Mouse (Mus musculus) myocyte (in vitro differentiated cells): ENCODE results near the gene Setd3. TPM values are rescaled to one million over a fixed set of nuclear protein-coding genes. Genes with fewer than 3 reads are reported as not detected.

ENCODE experiments used
- H3K27me3 ChIP-seq: one replicate; pipeline ENCODE4 v1.6.1; 2011; ENCODE audit not compliant: control insufficient read depth, insufficient read depth, insufficient read length
- H3K36me3 ChIP-seq: one replicate; pipeline ENCODE4 v1.6.1; 2011; ENCODE audit not compliant: control insufficient read depth, insufficient read depth
- H3K4me2 ChIP-seq: one replicate; pipeline ENCODE4 v1.6.1; 2011; ENCODE audit warnings: low read depth, control low read depth
- H3K4me3 ChIP-seq: one replicate; pipeline ENCODE4 v1.5.1; 2011; ENCODE audit warnings: mild to moderate bottlenecking, control low read depth, moderate library complexity
- H3K79me2 ChIP-seq: one replicate; pipeline ENCODE4 v1.6.1; 2011; ENCODE audit not compliant: control insufficient read depth, insufficient read depth
- H3ac ChIP-seq: one replicate; pipeline ENCODE4 v1.6.1; 2011; ENCODE audit not compliant: control insufficient read depth, insufficient read length
- CEBPB ChIP-seq: IDR thresholded peaks from 2 replicates; pipeline ENCODE4 v1.6.1; 2011; ENCODE audit warnings: mild to moderate bottlenecking, moderate library complexity; ENCODE audit not compliant: poor library complexity, insufficient read depth, severe bottlenecking
- E2F4 ChIP-seq: IDR thresholded peaks from one replicate; pipeline ENCODE4 v1.6.1; 2011; ENCODE audit warnings: mild to moderate bottlenecking, control low read depth, moderate library complexity; ENCODE audit not compliant: insufficient read depth
- MAX ChIP-seq: IDR thresholded peaks from one replicate; pipeline ENCODE4 v1.6.1; 2011; ENCODE audit warnings: low read depth, mild to moderate bottlenecking, control low read depth
- MYOD1 ChIP-seq, 3 experiments: IDR thresholded peaks; one replicate each; pipeline ENCODE4 v1.6.1; 2011; ENCODE audit warnings: control low read depth in 2 of 3, low read depth in 2 of 3, mild to moderate bottlenecking in 2 of 3, moderate library complexity in 1 of 3; ENCODE audit not compliant: insufficient read length in 2 of 3, control insufficient read depth in 1 of 3
- MYOG ChIP-seq, 3 experiments: IDR thresholded peaks; one replicate each; pipeline ENCODE4 v1.6.1; 2011; ENCODE audit warnings: control low read depth in 2 of 3, low read depth in 2 of 3, mild to moderate bottlenecking in 2 of 3; ENCODE audit not compliant: insufficient read length in 2 of 3, control insufficient read depth in 1 of 3, insufficient read depth in 1 of 3
- POLR2A ChIP-seq: IDR thresholded peaks from one replicate; pipeline ENCODE4 v1.6.1; 2011; ENCODE audit warnings: low read depth, mild to moderate bottlenecking, control low read depth, moderate library complexity; ENCODE audit not compliant: insufficient read length
- POLR2AphosphoS2 ChIP-seq: IDR thresholded peaks from one replicate; pipeline ENCODE4 v1.6.1; 2011; ENCODE audit warnings: low read depth, control low read depth; ENCODE audit not compliant: insufficient read length
- REST ChIP-seq: IDR thresholded peaks from one replicate; pipeline ENCODE4 v1.6.1; 2011; ENCODE audit warnings: mild to moderate bottlenecking, control low read depth, moderate library complexity; ENCODE audit not compliant: insufficient read depth, insufficient read length
- SRF ChIP-seq: IDR thresholded peaks from one replicate; pipeline ENCODE4 v1.6.1; 2011; ENCODE audit warnings: low read depth; ENCODE audit not compliant: control insufficient read depth, insufficient read length
- TCF12 ChIP-seq: IDR thresholded peaks from one replicate; pipeline ENCODE4 v1.6.1; 2011; ENCODE audit warnings: mild to moderate bottlenecking, control low read depth; ENCODE audit not compliant: poor library complexity, insufficient read depth, severe bottlenecking
- TCF3 ChIP-seq: IDR thresholded peaks from one replicate; pipeline ENCODE4 v1.6.1; 2011; ENCODE audit warnings: low read depth, control low read depth; ENCODE audit not compliant: insufficient read length
- USF1 ChIP-seq: IDR thresholded peaks from one replicate; pipeline ENCODE4 v1.6.1; 2011; ENCODE audit warnings: low read depth, mild to moderate bottlenecking, control low read depth, moderate library complexity
- polyA plus RNA-seq: library from polyadenylated mRNA; unstranded; fragments of >200 nt; fragmentation: generic; extraction: Trizol; gene quantifications from one replicate; pipeline ENCODE4 v1.2.1, GENCODE M21; 2012; ENCODE audit warnings: missing spikeins

Setd3 gene
- polyA plus RNA-seq, 1 experiment = 54.0 TPM

DNA sequence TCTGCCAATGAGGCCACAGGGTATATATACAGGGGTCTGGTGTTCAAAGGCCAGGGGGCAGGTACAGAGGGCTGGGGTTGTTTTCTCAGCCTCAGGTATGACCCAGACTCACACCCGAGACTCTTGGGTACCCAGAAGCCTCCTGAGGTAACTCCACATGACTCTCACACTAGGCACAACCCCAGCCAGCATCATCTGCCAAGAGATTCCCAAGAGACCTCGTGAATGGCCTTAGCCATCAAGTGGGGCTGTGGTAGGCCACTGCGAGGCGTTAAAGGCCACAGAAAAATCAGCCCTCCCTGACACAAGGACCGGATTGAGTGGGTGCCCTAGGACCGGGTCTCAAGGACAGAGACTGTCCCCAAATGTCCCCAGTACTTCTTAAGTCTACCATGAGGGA lies 33.4 kb upstream of the Setd3 start:
- no peaks in the 10 kb centered on the region for H3K36me3 ChIP-seq
- H3ac ChIP-seq = no peak overlapping the region
- no peak overlapping the region for H3K4me3 ChIP-seq
- H3K27me3 ChIP-seq = no peaks in the 10 kb centered on the region
- H3K4me2 ChIP-seq = no peak overlapping the region
- TF ChIP-seq SRF (no peak), USF1 (no peak), TCF3 (no peak), REST (no peak), POLR2A (no peak), POLR2AphosphoS2 (no peak), MYOD1 (IDR thresholded peaks at IDR 0.05; ENCODE audit: control insufficient read depth in 1 of 3, insufficient read length in 2 of 3, low read depth in 2 of 3) (no peak), MAX (no peak), CEBPB (no peak), E2F4 (no peak), TCF12 (no peak), MYOG (IDR thresholded peaks at IDR 0.05; ENCODE audit: control insufficient read depth in 1 of 3, insufficient read depth in 1 of 3, insufficient read length in 2 of 3, low read depth in 2 of 3) (no peak)
- H3K79me2 ChIP-seq = no peaks in the 10 kb centered on the region

DNA sequence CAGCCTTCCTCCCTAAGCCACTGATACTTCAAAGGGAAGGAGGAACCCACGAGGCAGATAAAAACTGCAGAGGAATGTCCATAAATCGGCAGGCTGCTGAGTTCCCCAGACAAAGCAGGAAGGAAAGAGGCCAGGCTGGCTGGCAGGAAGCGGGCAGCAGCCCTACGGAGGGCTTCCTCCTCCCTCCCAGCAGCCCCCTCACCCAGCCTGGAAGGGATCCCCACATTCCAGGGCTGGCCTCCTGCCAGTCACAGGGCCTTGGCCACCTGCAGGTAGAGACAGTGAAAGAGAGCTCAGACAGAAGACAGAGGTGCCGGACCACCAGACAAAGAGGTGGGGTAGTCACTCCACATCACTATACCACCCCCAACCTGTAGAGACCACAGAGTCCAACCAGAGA lies 33.0 kb upstream of the Setd3 start:
- Histone ChIP-seq H3K27me3 (no peaks in the 10 kb centered on the region), H3K36me3 (no peaks in the 10 kb centered on the region), H3K4me3 (no peak overlapping the region), H3K79me2 (no peaks in the 10 kb centered on the region), H3ac (no peak overlapping the region), H3K4me2 (no peak overlapping the region)
- TF ChIP-seq SRF (no peak), REST (no peak), USF1 (no peak)

DNA sequence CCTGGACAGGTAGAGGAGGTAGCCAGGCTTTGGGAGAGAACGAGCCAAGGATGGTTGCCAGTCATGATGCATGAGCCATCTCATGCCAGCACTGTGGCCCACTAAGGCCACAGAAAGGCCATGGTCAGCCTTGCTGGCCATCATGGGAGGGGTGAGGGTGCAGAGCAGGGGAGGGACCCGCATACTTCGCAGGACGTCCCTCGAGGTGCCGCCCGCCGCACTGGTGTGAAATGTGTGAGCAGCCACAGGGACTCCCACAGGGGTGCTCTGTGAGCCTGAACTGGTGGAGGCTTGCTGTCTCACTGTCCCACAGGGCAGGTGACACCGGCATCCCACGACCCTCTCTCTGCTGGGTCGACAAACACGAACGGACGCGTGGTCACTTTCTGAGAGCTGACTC lies 31.5 kb upstream of the Setd3 start:
- TF ChIP-seq MYOG (IDR thresholded peaks at IDR 0.05; ENCODE audit: control insufficient read depth in 1 of 3, insufficient read depth in 1 of 3, insufficient read length in 2 of 3, low read depth in 2 of 3) (no peak), MAX (no peak), MYOD1 (IDR thresholded peaks at IDR 0.05; ENCODE audit: control insufficient read depth in 1 of 3, insufficient read length in 2 of 3, low read depth in 2 of 3) (no peak), CEBPB (no peak), USF1 (no peak), TCF12 (no peak), REST (no peak)
- no peak overlapping the region for H3ac ChIP-seq
- H3K36me3 ChIP-seq = no peaks in the 10 kb centered on the region
- H3K79me2 ChIP-seq = no peaks in the 10 kb centered on the region
- H3K27me3 ChIP-seq = no peaks in the 10 kb centered on the region
- no peak overlapping the region for H3K4me3 ChIP-seq
- no peak overlapping the region for H3K4me2 ChIP-seq

DNA sequence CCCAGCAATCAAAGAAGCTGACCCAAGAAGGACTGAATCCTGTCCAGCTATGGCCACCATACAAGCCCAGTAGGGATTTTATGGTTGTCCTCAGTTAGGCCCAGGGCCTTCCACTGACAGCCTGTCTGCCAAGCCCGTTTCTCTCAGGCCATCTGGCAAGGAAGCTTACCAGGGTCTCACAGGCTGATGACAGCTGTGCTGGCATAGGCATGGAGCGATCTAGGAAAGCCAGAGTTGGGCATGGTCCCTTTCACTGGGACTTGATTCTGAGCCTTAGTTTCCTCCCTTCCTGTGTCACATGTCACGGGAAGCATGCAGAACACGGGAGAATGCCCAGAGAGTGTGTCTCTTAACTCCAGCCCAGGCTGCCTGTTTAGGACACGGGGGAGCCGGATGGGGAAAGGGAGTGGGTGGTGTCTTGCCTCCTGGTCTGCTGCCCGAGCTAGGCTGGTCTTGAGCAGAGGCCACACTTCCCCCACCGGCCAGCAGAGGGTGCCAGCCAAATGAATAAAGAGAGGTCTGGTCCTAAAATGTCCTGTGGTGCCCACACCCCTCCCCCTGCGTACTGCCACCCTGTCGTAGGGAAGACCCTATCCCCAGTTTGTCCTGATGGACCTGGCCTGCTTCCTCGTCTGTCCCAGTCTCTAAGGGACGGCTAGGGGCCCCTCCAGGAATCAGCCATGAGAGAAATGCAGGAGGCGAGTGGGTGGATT lies 29.8 kb upstream of the Setd3 start:
- no peaks in the 10 kb centered on the region for H3K36me3 ChIP-seq
- no peaks in the 10 kb centered on the region for H3K27me3 ChIP-seq
- no peaks in the 10 kb centered on the region for H3K79me2 ChIP-seq
- H3K4me3 ChIP-seq = no peak overlapping the region
- no peak for TF ChIP-seq USF1
- no peak for TF ChIP-seq CEBPB
- peak in 1 of 3 experiments; percentile 39 for TF ChIP-seq MYOD1 (IDR thresholded peaks at IDR 0.05; ENCODE audit: control insufficient read depth in 1 of 3, insufficient read length in 2 of 3, low read depth in 2 of 3)
- H3ac ChIP-seq = no peak overlapping the region
- no peak overlapping the region for H3K4me2 ChIP-seq

DNA sequence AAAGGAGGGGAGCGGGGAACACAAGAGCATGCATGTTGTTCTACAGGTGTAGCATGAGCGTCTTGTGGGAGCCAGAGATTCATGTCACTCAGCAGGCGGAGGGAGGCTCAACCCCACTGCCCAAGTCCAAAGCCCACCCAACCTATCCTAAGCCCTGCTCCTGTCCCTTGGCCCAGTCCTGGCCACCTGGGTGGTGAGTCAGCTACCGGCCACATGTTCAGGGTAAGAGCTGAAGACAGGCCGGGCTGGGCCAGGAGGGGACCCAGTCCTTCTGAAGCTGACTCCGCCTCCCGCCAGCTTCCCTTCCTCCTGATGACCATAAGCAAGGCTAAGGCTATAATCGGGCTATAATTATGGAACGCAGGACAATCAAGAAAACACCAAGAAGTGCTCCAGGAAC lies 29.1 kb upstream of the Setd3 start:
- no peak for TF ChIP-seq USF1
- no peak for TF ChIP-seq MAX
- no peak for TF ChIP-seq POLR2A
- no peak for TF ChIP-seq E2F4
- no peak for TF ChIP-seq TCF3
- no peak for TF ChIP-seq POLR2AphosphoS2
- TF ChIP-seq SRF = no peak
- TF ChIP-seq MYOG (IDR thresholded peaks at IDR 0.05; ENCODE audit: control insufficient read depth in 1 of 3, insufficient read depth in 1 of 3, insufficient read length in 2 of 3, low read depth in 2 of 3) = no peak
- no peak for TF ChIP-seq REST
- TF ChIP-seq MYOD1 (IDR thresholded peaks at IDR 0.05; ENCODE audit: control insufficient read depth in 1 of 3, insufficient read length in 2 of 3, low read depth in 2 of 3) = no peak
- TF ChIP-seq TCF12 = no peak
- TF ChIP-seq CEBPB = no peak
- H3K4me3 ChIP-seq = no peak overlapping the region

More for the DNA sequence above, 29.1 kb upstream of the Setd3 start:
- Histone ChIP-seq H3ac (no peak overlapping the region), H3K4me2 (no peak overlapping the region), H3K27me3 (no peaks in the 10 kb centered on the region), H3K79me2 (no peaks in the 10 kb centered on the region), H3K36me3 (no peaks in the 10 kb centered on the region)
